Comparison of ENCODE assay signal across 15 mouse cellular contexts in genomic region chr6:113785658-113786057, GRCm38 (mm10).
"Had no signal": no experiment of that assay in that cellular context is flagged by ENCODE, and none has a peak within 500 bp of the region (broad histone marks: within the 10 kb centered on the region; RNA-seq: fewer than 3 reads in every experiment).

No protein-coding gene starts in this region.

- ATAC-seq: midbrain, embryonic 15.5 days had no signal

- H3K4me2 ChIP-seq: limb, embryonic 13.5 days; midbrain, embryonic 15.5 days; neural tube, embryonic 13.5 days; stomach, embryonic 15.5 days had no signal

- H3K4me1 ChIP-seq: midbrain, embryonic 15.5 days had no signal

- H3K9ac ChIP-seq: limb, embryonic 13.5 days; liver, embryonic 14.5 days; midbrain, embryonic 15.5 days; neural tube, embryonic 13.5 days; stomach, embryonic 15.5 days had no signal

- DNase-seq: kidney, adult 2 months; kidney, postnatal 36 days; left cerebral cortex, postnatal 4 days; lung, adult 18-20 months; retina, postnatal 1 day; right cerebral cortex, postnatal 4 days; spleen, adult 18-20 months; thymus, adult 2 months; thymus, postnatal 25 days had no signal

- H3K9me3 ChIP-seq: limb, embryonic 13.5 days; midbrain, embryonic 10.5 days; midbrain, embryonic 15.5 days; neural tube, embryonic 13.5 days; stomach, embryonic 15.5 days had no signal

- H3K27ac ChIP-seq: limb, embryonic 13.5 days; liver, embryonic 14.5 days; midbrain, embryonic 10.5 days; midbrain, embryonic 15.5 days; neural tube, embryonic 13.5 days; stomach, embryonic 15.5 days had no signal

- H3K36me3 ChIP-seq: limb, embryonic 13.5 days; midbrain, embryonic 10.5 days; stomach, embryonic 15.5 days had no signal

- H3K4me3 ChIP-seq: limb, embryonic 13.5 days; midbrain, embryonic 10.5 days; midbrain, embryonic 15.5 days; neural tube, embryonic 13.5 days; stomach, embryonic 15.5 days had no signal

- H3K27me3 ChIP-seq: limb, embryonic 13.5 days; midbrain, embryonic 15.5 days; neural tube, embryonic 13.5 days; stomach, embryonic 15.5 days had no signal
